Mouse (Mus musculus) cortical plate, adult 2 months (tissue): ENCODE data around the gene Kmt2a.

ENCODE experiments used
- CTCF ChIP-seq: fragments of 200-500 bp; IDR thresholded peaks from 2 replicates; pipeline ENCODE4 v1.5.1; 2011; ENCODE audit warnings: mild to moderate bottlenecking, control low read depth, low read length; ENCODE audit not compliant: insufficient read depth; ENCODE audit errors: extremely low read depth
- POLR2A ChIP-seq: fragments of 200-500 bp; IDR thresholded peaks from 2 replicates; pipeline ENCODE4 v1.6.1; 2011; ENCODE audit warnings: mild to moderate bottlenecking, low read length, control low read depth; ENCODE audit not compliant: insufficient read depth; ENCODE audit errors: extremely low read depth

GRCm38 (mm10) chr9:44919606-44920005 is 38.5 kb upstream of the Kmt2a start:
- TF ChIP-seq POLR2A (no peak), CTCF (no peak)
